Mouse (Mus musculus): ENCODE measurements around the gene Shb.

GRCm38 (mm10) chr4:45505671-45506070 lies 26.6 kb downstream of the Shb start:
- TF ChIP-seq CTCF (IDR thresholded peaks at IDR 0.05; ENCODE audit: low read depth, low read length) (no peak), POLR2A (IDR thresholded peaks at IDR 0.05; ENCODE audit: extremely low read depth, insufficient read depth, low read length) (no peak)

Measured in liver, adult 2 months (tissue).